In the genomic region with DNA sequence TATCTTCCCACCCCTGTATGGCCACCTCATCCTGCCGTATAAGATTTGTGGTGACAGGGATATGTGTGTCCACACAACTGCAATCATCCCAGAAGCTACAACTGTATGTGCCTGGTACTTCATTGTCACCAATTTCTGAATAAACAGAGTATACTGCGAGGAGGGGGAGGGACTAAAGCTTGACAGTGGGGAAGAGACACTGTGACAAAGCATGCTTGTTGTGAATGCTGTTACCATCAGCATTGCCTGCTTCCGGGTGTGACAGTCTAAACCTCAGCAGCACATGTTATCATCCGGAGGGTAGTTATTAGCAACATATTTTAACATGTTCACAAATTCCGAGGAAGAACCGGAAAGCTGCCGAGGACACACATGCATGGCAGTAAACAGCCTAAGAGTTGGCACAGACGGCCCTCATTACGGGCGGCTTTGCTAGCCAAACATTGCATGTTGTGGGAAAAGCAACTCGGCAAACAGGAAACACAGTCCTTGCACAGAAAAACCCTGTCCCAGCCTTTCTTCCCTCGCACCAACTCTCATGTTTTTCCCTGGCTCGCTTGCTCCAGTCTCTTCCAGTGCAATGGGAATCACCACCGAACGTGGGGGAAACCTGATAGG, we compare ENCODE assay signal across 12 mouse cellular contexts. TPM values are rescaled to one million over a fixed set of nuclear protein-coding genes. Genes with fewer than 3 reads are reported as not detected.
DNase-seq lines count a peak whose midpoint lies in the region; ATAC-seq and TF ChIP-seq lines count a peak whose summit lies in the region.
"Had no signal": no experiment of that assay in that cellular context is flagged by ENCODE, and none has a peak within 500 bp of the region (broad histone marks: within the 10 kb centered on the region; RNA-seq: fewer than 3 reads in every experiment).

No protein-coding gene starts in this region.

- DNase-seq in cerebellum, adult 18-20 months = peak; percentile 44 to 50
- no peak for DNase-seq in cerebellum, postnatal 4 days (ENCODE audit: low spot score in 2 of 2)
- peak; percentile 25 for DNase-seq in lung, postnatal 10 days
- DNase-seq in lung, postnatal 14 days = no peak
- peak; percentile 37 for DNase-seq in midbrain, postnatal 0 days (ENCODE audit: low spot score)
- DNase-seq in adrenal gland, postnatal 14 days = no peak
- no peak for DNase-seq in right cerebral cortex, postnatal 25 days
- DNase-seq: gastrocnemius, postnatal 36 days had no signal

- H3K4me2 ChIP-seq in forebrain, embryonic 12.5 days = 0 out of 2 replicates have a peak overlapping the region, but pooled peaks have one; percentile 21
- H3K4me2 ChIP-seq in midbrain, postnatal 0 days (ENCODE audit: low read depth, low read length, poor library complexity, severe bottlenecking) = peak overlapping the region; percentile 44
- H3K4me2 ChIP-seq: limb, embryonic 12.5 days; lung, embryonic 15.5 days had no signal

- WGBS in forebrain, embryonic 12.5 days = 83% methylated on average over 15 of the region's 15 CpGs
- 55% methylated on average over 15 of the region's 15 CpGs for WGBS in midbrain, postnatal 0 days

- H3K36me3 ChIP-seq in forebrain, embryonic 12.5 days (replicated peaks) = no peaks in the 10 kb centered on the region
- no peaks in the 10 kb centered on the region for H3K36me3 ChIP-seq in midbrain, postnatal 0 days (ENCODE audit: insufficient read depth, low read length)
- H3K36me3 ChIP-seq: limb, embryonic 12.5 days; lung, embryonic 15.5 days had no signal

- no peaks in the 10 kb centered on the region for H3K27me3 ChIP-seq in forebrain, embryonic 12.5 days
- H3K27me3 ChIP-seq in midbrain, postnatal 0 days (ENCODE audit: insufficient read depth, low read length) = no peaks in the 10 kb centered on the region
- H3K27me3 ChIP-seq: limb, embryonic 12.5 days; lung, embryonic 15.5 days had no signal

- TF ChIP-seq CTCF in midbrain, postnatal 0 days (IDR thresholded peaks at IDR 0.05) = no peak

- H3K9me3 ChIP-seq in forebrain, embryonic 12.5 days = no peaks in the 10 kb centered on the region
- H3K9me3 ChIP-seq in midbrain, postnatal 0 days (ENCODE audit: low read length) = no peaks in the 10 kb centered on the region
- H3K9me3 ChIP-seq: limb, embryonic 12.5 days; lung, embryonic 15.5 days had no signal

- H3K4me1 ChIP-seq in forebrain, embryonic 12.5 days = peaks cover 76% of the 10 kb centered on the region
- peaks cover 25% of the 10 kb centered on the region for H3K4me1 ChIP-seq in midbrain, postnatal 0 days (ENCODE audit: insufficient read depth, low read length)

- no peak overlapping the region for H3K4me3 ChIP-seq in forebrain, embryonic 12.5 days (replicated peaks)
- H3K4me3 ChIP-seq in midbrain, postnatal 0 days (ENCODE audit: low read depth, low read length) = peak overlapping the region; percentile 15
- H3K4me3 ChIP-seq: limb, embryonic 12.5 days; lung, embryonic 15.5 days had no signal

- peak overlapping the region; percentile 51; the same call in 1 of the 2 replicates for H3K27ac ChIP-seq in forebrain, embryonic 12.5 days
- no peak overlapping the region for H3K27ac ChIP-seq in midbrain, postnatal 0 days (ENCODE audit: low read depth, low read length)
- H3K27ac ChIP-seq: limb, embryonic 12.5 days; lung, embryonic 15.5 days had no signal

- peak overlapping the region; percentile 25; the same call in 1 of the 2 replicates for H3K9ac ChIP-seq in forebrain, embryonic 12.5 days
- H3K9ac ChIP-seq in midbrain, postnatal 0 days (replicated peaks; ENCODE audit: low read length, poor library complexity, severe bottlenecking) = no peak overlapping the region; the same call in 1 of the 2 replicates
- H3K9ac ChIP-seq: limb, embryonic 12.5 days; lung, embryonic 15.5 days had no signal

- no peak for ATAC-seq in forebrain, embryonic 12.5 days (ENCODE audit: low FRiP score)
- ATAC-seq in midbrain, postnatal 0 days (ENCODE audit: low FRiP score) = no peak

RNA-seq across cellular contexts. Expression of a gene that starts 41.9 kb away (rescaled TPM):
- polyA plus RNA-seq in forebrain, embryonic 12.5 days (2016; fragmentation: Nextera tagmentation; extraction: Ambion mirVana) = 1.5 and 2.5 TPM in 2 replicates
- total RNA-seq in midbrain, postnatal 0 days (2014; rRNA removed) = 0.90 TPM in 1 of 2 replicates, not detected in the other
- 1.0 and 2.2 TPM in 2 replicates for polyA plus RNA-seq in midbrain, postnatal 0 days (2015; fragmentation: Nextera tagmentation; extraction: Ambion mirVana)
- total RNA-seq in adrenal gland, postnatal 14 days (2021) = 0.33 TPM in 1 of 2 replicates, not detected in the other
- total RNA-seq: gastrocnemius, postnatal 36 days; layer of hippocampus, postnatal 10 days had no signal

Comparison
In these comparisons a context has a peak if more than half of its experiments do, and no peak if none do; other contexts are left out.
1. DNase-seq: peak in cerebellum, adult 18-20 months (2 of 2), lung, postnatal 10 days (single experiment) and midbrain, postnatal 0 days (single experiment); none in cerebellum, postnatal 4 days (0 of 2), lung, postnatal 14 days (single experiment), adrenal gland, postnatal 14 days (single experiment) and right cerebral cortex, postnatal 25 days (single experiment).